Mouse (Mus musculus): ENCODE data around the gene Casp14. TPM values are rescaled to one million over a fixed set of nuclear protein-coding genes. Genes with fewer than 3 reads are reported as not detected.

Gene Casp14
- not detected for polyA plus RNA-seq (2015; fragmentation: Illumina TruSeq; extraction: RNeasy Lipid Tissue Mini Kit (QIAGEN cat#74804); ENCODE audit: insufficient read depth, low replicate concordance)

GRCm38 (mm10) chr10:78718056-78718455 is at the start of gene Casp14:
Casp14 (minus strand) TSS chr10:78718294.

GRCm38 (mm10) chr10:78752452-78753191 is 34.5 kb upstream of the Casp14 start, which contains the start of gene Ccdc105:
Ccdc105 (minus strand) TSS chr10:78753065.

Other genes starting within 250 kb of the Casp14 start
- gene Olfr1358, start 200.9 kb downstream of the Casp14 start, polyA plus RNA-seq (2015; fragmentation: Illumina TruSeq; extraction: RNeasy Lipid Tissue Mini Kit (QIAGEN cat#74804); ENCODE audit: insufficient read depth, low replicate concordance), result not detected
- 33.4 TPM for gene Ilvbl, start 143.9 kb downstream of the Casp14 start, polyA plus RNA-seq (2015; fragmentation: Illumina TruSeq; extraction: RNeasy Lipid Tissue Mini Kit (QIAGEN cat#74804); ENCODE audit: insufficient read depth, low replicate concordance)
- 7.4 TPM for gene Syde1, start 126.3 kb downstream of the Casp14 start, polyA plus RNA-seq (2015; fragmentation: Illumina TruSeq; extraction: RNeasy Lipid Tissue Mini Kit (QIAGEN cat#74804); ENCODE audit: insufficient read depth, low replicate concordance)
- gene Olfr1357, start 100.2 kb downstream of the Casp14 start, polyA plus RNA-seq (2015; fragmentation: Illumina TruSeq; extraction: RNeasy Lipid Tissue Mini Kit (QIAGEN cat#74804); ENCODE audit: insufficient read depth, low replicate concordance), result not detected
- not detected for gene Ccdc105, start 34.8 kb upstream of the Casp14 start, polyA plus RNA-seq (2015; fragmentation: Illumina TruSeq; extraction: RNeasy Lipid Tissue Mini Kit (QIAGEN cat#74804); ENCODE audit: insufficient read depth, low replicate concordance)
- gene Slc1a6, start 62.2 kb upstream of the Casp14 start, polyA plus RNA-seq (2015; fragmentation: Illumina TruSeq; extraction: RNeasy Lipid Tissue Mini Kit (QIAGEN cat#74804); ENCODE audit: insufficient read depth, low replicate concordance), result not detected
- gene Olfr1356, start 133.9 kb upstream of the Casp14 start, polyA plus RNA-seq (2015; fragmentation: Illumina TruSeq; extraction: RNeasy Lipid Tissue Mini Kit (QIAGEN cat#74804); ENCODE audit: insufficient read depth, low replicate concordance), result not detected
- not detected for gene Olfr1355, start 157.2 kb upstream of the Casp14 start, polyA plus RNA-seq (2015; fragmentation: Illumina TruSeq; extraction: RNeasy Lipid Tissue Mini Kit (QIAGEN cat#74804); ENCODE audit: insufficient read depth, low replicate concordance)
- not detected for gene Olfr1354, start 194.9 kb upstream of the Casp14 start, polyA plus RNA-seq (2015; fragmentation: Illumina TruSeq; extraction: RNeasy Lipid Tissue Mini Kit (QIAGEN cat#74804); ENCODE audit: insufficient read depth, low replicate concordance)
- not detected for gene Olfr8, start 232.3 kb upstream of the Casp14 start, polyA plus RNA-seq (2015; fragmentation: Illumina TruSeq; extraction: RNeasy Lipid Tissue Mini Kit (QIAGEN cat#74804); ENCODE audit: insufficient read depth, low replicate concordance)
- not detected for gene Olfr1353, start 245.0 kb upstream of the Casp14 start, polyA plus RNA-seq (2015; fragmentation: Illumina TruSeq; extraction: RNeasy Lipid Tissue Mini Kit (QIAGEN cat#74804); ENCODE audit: insufficient read depth, low replicate concordance)

All from spleen, adult 10 weeks (tissue).